Mouse (Mus musculus) spleen, adult 12 weeks (tissue): ENCODE results near the gene Aoc2.

Source experiments
- DNase-seq: peaks from one replicate; pipeline ENCODE4 v3.0.0; 2022; ENCODE audit warnings: low spot score

The Aoc2 gene

GRCm38 (mm10) chr11:101324763-101325162 is at the start of gene Aoc2:
Gene Aoc2 (plus strand): TSS chr11:101325063.
- DNase-seq = no peak

- DNase-seq = no peak
Observed at GRCm38 (mm10) chr11:101275309-101275708, 49.6 kb upstream of the Aoc2 start.

GRCm38 (mm10) chr11:101276319-101277070 is 48.4 kb upstream of the Aoc2 start:
- no peak for DNase-seq

GRCm38 (mm10) chr11:101277381-101278222 is 47.3 kb upstream of the Aoc2 start:
- DNase-seq = no peak

- DNase-seq = peak; percentile 72
Observed at GRCm38 (mm10) chr11:101278223-101279192, 46.4 kb upstream of the Aoc2 start, which contains the start of the genes Cntd1 and Coa3. Gene Cntd1 (plus strand): TSS chr11:101279012. Gene Coa3 (minus strand): TSS chr11:101279114.

- DNase-seq = no peak
Observed at GRCm38 (mm10) chr11:101279193-101279569, 45.7 kb upstream of the Aoc2 start.

- no peak for DNase-seq
Observed at GRCm38 (mm10) chr11:101280837-101281236, 44.0 kb upstream of the Aoc2 start.

GRCm38 (mm10) chr11:101282896-101283295 is 42.0 kb upstream of the Aoc2 start:
- DNase-seq = no peak

GRCm38 (mm10) chr11:101283805-101284204 is 41.1 kb upstream of the Aoc2 start:
- DNase-seq = no peak

GRCm38 (mm10) chr11:101287306-101287705 is 37.6 kb upstream of the Aoc2 start:
- no peak for DNase-seq

- no peak for DNase-seq
Observed at GRCm38 (mm10) chr11:101291231-101291630, 33.6 kb upstream of the Aoc2 start.

GRCm38 (mm10) chr11:101295191-101295590 is 29.7 kb upstream of the Aoc2 start:
- DNase-seq = no peak

GRCm38 (mm10) chr11:101300881-101301280 is 24.0 kb upstream of the Aoc2 start:
- peak; percentile 43 for DNase-seq

- DNase-seq = no peak
Observed at GRCm38 (mm10) chr11:101301299-101302003, 23.4 kb upstream of the Aoc2 start.

GRCm38 (mm10) chr11:101302004-101302798 is 22.7 kb upstream of the Aoc2 start, which contains the start of gene Becn1:
Gene Becn1 (minus strand): TSS chr11:101302286.
- DNase-seq = peak; percentile 90

- no peak for DNase-seq
Observed at GRCm38 (mm10) chr11:101307744-101308143, 17.1 kb upstream of the Aoc2 start.

GRCm38 (mm10) chr11:101311083-101311482 is 13.8 kb upstream of the Aoc2 start:
- no peak for DNase-seq

GRCm38 (mm10) chr11:101312150-101312549 is 12.7 kb upstream of the Aoc2 start:
- no peak for DNase-seq

GRCm38 (mm10) chr11:101314567-101314966 is 10.3 kb upstream of the Aoc2 start:
- no peak for DNase-seq

GRCm38 (mm10) chr11:101315082-101315650 is 9.7 kb upstream of the Aoc2 start:
- DNase-seq = no peak
